Mouse (Mus musculus) urinary bladder, postnatal 4 days (tissue): Measurements from ENCODE around the gene Cd4.
A peak's percentile ranks its signal among the peaks of the same experiment; 100 is the strongest.

ENCODE experiments used
- DNase-seq, 2 experiments: peaks; one replicate each; pipeline ENCODE4 v3.0.0; 2021 to 2022; ENCODE audit warnings: low spot score in 2 of 2

The Cd4 gene

DNA sequence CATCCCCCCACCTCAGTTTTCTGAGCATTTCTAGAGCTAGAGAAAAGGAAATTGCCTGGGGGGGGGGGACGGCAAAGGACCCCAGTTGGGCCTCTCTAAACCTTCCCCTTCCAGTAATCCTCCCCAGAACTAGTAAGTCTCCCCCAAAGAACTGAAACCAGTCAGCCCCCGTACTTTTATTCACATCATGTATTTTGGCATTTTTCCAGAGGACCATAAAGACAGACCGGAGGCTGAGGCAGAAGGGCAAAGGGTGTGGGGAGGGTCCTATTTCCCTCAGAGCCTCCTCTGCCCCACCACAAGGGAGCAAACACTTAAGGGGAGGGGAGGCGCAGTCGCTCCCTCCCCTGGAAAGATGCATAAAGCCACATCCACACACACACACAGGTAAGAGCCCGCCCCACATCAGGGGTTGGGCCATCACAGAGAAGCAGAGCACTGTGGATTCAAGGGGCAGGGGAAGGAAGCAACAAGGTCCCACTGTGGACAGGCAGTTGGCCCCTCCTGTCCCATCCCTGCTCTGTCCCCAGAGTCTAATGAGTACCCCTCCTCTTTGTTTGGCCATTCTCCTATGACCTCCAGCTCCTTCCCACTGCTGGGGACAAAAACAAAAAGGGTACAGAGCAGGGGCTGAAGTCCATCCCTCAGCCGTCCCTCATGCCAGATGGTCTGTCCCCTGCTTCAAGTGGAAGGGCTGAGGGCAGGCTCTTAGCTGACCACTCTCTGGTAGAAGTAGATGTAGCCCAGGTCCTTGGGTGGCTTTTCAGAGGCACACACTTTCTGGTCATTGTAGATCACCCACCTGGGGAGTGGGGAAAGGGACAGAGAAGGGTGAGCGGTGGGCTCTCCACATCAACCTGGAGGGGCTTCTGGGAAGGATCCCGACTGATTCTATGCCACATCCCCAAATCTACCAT, 72.9 kb downstream of the Cd4 start:
- peak in 1 of 2 experiments; percentile 41 for DNase-seq
